Mouse (Mus musculus) myocyte (in vitro differentiated cells): ENCODE data around the gene Ryr1. TPM values are rescaled to one million over a fixed set of nuclear protein-coding genes. Genes with fewer than 3 reads are reported as not detected.
A peak's percentile ranks its signal among the peaks of the same experiment; 100 is the strongest.

ENCODE experiments used
- H3K27me3 ChIP-seq: one replicate; pipeline ENCODE4 v1.6.1; 2011; ENCODE audit not compliant: control insufficient read depth, insufficient read depth, insufficient read length
- H3K36me3 ChIP-seq: one replicate; pipeline ENCODE4 v1.6.1; 2011; ENCODE audit not compliant: control insufficient read depth, insufficient read depth
- H3K4me2 ChIP-seq: one replicate; pipeline ENCODE4 v1.6.1; 2011; ENCODE audit warnings: low read depth, control low read depth
- H3K4me3 ChIP-seq: one replicate; pipeline ENCODE4 v1.5.1; 2011; ENCODE audit warnings: mild to moderate bottlenecking, control low read depth, moderate library complexity
- H3K79me2 ChIP-seq: one replicate; pipeline ENCODE4 v1.6.1; 2011; ENCODE audit not compliant: control insufficient read depth, insufficient read depth
- H3ac ChIP-seq: one replicate; pipeline ENCODE4 v1.6.1; 2011; ENCODE audit not compliant: control insufficient read depth, insufficient read length
- CEBPB ChIP-seq: IDR thresholded peaks from 2 replicates; pipeline ENCODE4 v1.6.1; 2011; ENCODE audit warnings: mild to moderate bottlenecking, moderate library complexity; ENCODE audit not compliant: poor library complexity, insufficient read depth, severe bottlenecking
- E2F4 ChIP-seq: IDR thresholded peaks from one replicate; pipeline ENCODE4 v1.6.1; 2011; ENCODE audit warnings: mild to moderate bottlenecking, control low read depth, moderate library complexity; ENCODE audit not compliant: insufficient read depth
- MAX ChIP-seq: IDR thresholded peaks from one replicate; pipeline ENCODE4 v1.6.1; 2011; ENCODE audit warnings: low read depth, mild to moderate bottlenecking, control low read depth
- MYOD1 ChIP-seq, 3 experiments: IDR thresholded peaks; one replicate each; pipeline ENCODE4 v1.6.1; 2011; ENCODE audit warnings: control low read depth in 2 of 3, low read depth in 2 of 3, mild to moderate bottlenecking in 2 of 3, moderate library complexity in 1 of 3; ENCODE audit not compliant: insufficient read length in 2 of 3, control insufficient read depth in 1 of 3
- MYOG ChIP-seq, 3 experiments: IDR thresholded peaks; one replicate each; pipeline ENCODE4 v1.6.1; 2011; ENCODE audit warnings: control low read depth in 2 of 3, low read depth in 2 of 3, mild to moderate bottlenecking in 2 of 3; ENCODE audit not compliant: insufficient read length in 2 of 3, control insufficient read depth in 1 of 3, insufficient read depth in 1 of 3
- POLR2A ChIP-seq: IDR thresholded peaks from one replicate; pipeline ENCODE4 v1.6.1; 2011; ENCODE audit warnings: low read depth, mild to moderate bottlenecking, control low read depth, moderate library complexity; ENCODE audit not compliant: insufficient read length
- POLR2AphosphoS2 ChIP-seq: IDR thresholded peaks from one replicate; pipeline ENCODE4 v1.6.1; 2011; ENCODE audit warnings: low read depth, control low read depth; ENCODE audit not compliant: insufficient read length
- REST ChIP-seq: IDR thresholded peaks from one replicate; pipeline ENCODE4 v1.6.1; 2011; ENCODE audit warnings: mild to moderate bottlenecking, control low read depth, moderate library complexity; ENCODE audit not compliant: insufficient read depth, insufficient read length
- SRF ChIP-seq: IDR thresholded peaks from one replicate; pipeline ENCODE4 v1.6.1; 2011; ENCODE audit warnings: low read depth; ENCODE audit not compliant: control insufficient read depth, insufficient read length
- TCF12 ChIP-seq: IDR thresholded peaks from one replicate; pipeline ENCODE4 v1.6.1; 2011; ENCODE audit warnings: mild to moderate bottlenecking, control low read depth; ENCODE audit not compliant: poor library complexity, insufficient read depth, severe bottlenecking
- TCF3 ChIP-seq: IDR thresholded peaks from one replicate; pipeline ENCODE4 v1.6.1; 2011; ENCODE audit warnings: low read depth, control low read depth; ENCODE audit not compliant: insufficient read length
- USF1 ChIP-seq: IDR thresholded peaks from one replicate; pipeline ENCODE4 v1.6.1; 2011; ENCODE audit warnings: low read depth, mild to moderate bottlenecking, control low read depth, moderate library complexity
- polyA plus RNA-seq: library from polyadenylated mRNA; unstranded; fragments of >200 nt; fragmentation: generic; extraction: Trizol; gene quantifications from one replicate; pipeline ENCODE4 v1.2.1, GENCODE M21; 2012; ENCODE audit warnings: missing spikeins

The Ryr1 gene
- polyA plus RNA-seq, 1 experiment, result 73.1 TPM

GRCm38 (mm10) chr7:28961584-28961926, 163.4 kb downstream of the Ryr1 start:
- no peak for TF ChIP-seq USF1
- TF ChIP-seq MYOG (IDR thresholded peaks at IDR 0.05; ENCODE audit: control insufficient read depth in 1 of 3, insufficient read depth in 1 of 3, insufficient read length in 2 of 3, low read depth in 2 of 3), result no peak
- no peak for TF ChIP-seq CEBPB
- TF ChIP-seq REST, result no peak
- TF ChIP-seq POLR2A, result no peak
- no peak for TF ChIP-seq TCF3
- TF ChIP-seq E2F4, result no peak
- TF ChIP-seq MYOD1 (IDR thresholded peaks at IDR 0.05; ENCODE audit: control insufficient read depth in 1 of 3, insufficient read length in 2 of 3, low read depth in 2 of 3), result no peak
- TF ChIP-seq TCF12, result no peak
- TF ChIP-seq POLR2AphosphoS2, result no peak
- no peak for TF ChIP-seq MAX
- no peak for TF ChIP-seq SRF
- Histone ChIP-seq H3K4me3 (peak overlapping the region; percentile 56), H3ac (peak overlapping the region; percentile 92), H3K27me3 (no peaks in the 10 kb centered on the region), H3K36me3 (no peaks in the 10 kb centered on the region), H3K79me2 (peaks cover 55% of the 10 kb centered on the region), H3K4me2 (peak overlapping the region; percentile 83)

GRCm38 (mm10) chr7:28960354-28961046, 164.5 kb downstream of the Ryr1 start:
- peak overlapping the region; percentile 92 for H3ac ChIP-seq
- H3K36me3 ChIP-seq, result no peaks in the 10 kb centered on the region
- no peaks in the 10 kb centered on the region for H3K27me3 ChIP-seq
- H3K4me2 ChIP-seq, result peak overlapping the region; percentile 83
- peaks cover 65% of the 10 kb centered on the region for H3K79me2 ChIP-seq
- H3K4me3 ChIP-seq, result peak overlapping the region; percentile 56
- TF ChIP-seq POLR2A (peak; percentile 20), USF1 (no peak)

DNA sequence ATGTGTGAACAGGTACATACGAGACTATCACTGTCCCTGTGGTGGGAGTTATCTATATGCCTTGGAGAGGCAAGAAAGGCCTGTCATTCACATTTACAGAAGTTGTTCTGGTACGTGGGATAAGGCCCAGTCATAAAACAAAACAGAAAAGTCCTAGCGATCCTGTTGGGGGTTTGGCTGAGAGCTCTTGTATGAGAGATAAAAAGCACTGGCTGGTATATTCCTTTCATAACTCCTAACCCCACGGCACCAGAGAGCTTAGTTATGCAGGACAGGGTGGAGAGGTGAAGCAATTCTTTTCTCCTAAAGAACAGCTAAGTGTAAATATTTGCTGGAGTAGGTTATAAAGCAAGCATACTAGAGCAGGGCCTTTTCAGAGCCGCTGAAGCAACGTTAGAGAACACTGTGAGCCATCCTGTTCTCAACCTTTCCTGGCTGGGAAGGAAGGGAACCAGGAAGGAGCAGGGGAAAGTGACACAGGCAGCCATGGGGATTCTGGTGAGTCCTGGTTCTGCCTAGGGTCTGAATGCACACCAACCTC, 165.4 kb downstream of the Ryr1 start:
- Histone ChIP-seq H3K4me3 (peak overlapping the region; percentile 56), H3ac (peak overlapping the region; percentile 92), H3K27me3 (no peaks in the 10 kb centered on the region)

DNA sequence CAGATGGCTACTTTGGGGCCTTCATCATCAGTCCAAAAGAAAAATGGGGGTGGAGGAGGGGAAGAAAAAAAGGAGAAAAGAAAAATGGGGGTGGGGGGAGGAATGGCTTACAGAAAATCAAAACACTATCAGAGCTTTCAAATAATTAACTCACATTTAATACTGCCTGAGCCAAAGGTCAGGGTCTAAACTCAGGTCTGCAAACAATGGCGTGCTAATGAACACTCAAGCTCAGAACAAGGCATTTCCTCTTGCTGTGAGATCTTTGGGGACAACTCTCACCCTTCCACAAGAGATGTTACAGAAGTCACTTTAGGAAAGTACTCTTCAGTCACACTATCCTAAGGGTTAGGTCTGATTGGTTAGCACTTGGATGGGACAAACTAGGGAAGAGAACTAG, 166.2 kb downstream of the Ryr1 start:
- H3K4me3 ChIP-seq, result peak overlapping the region; percentile 56
- TF ChIP-seq MYOG (IDR thresholded peaks at IDR 0.05; ENCODE audit: control insufficient read depth in 1 of 3, insufficient read depth in 1 of 3, insufficient read length in 2 of 3, low read depth in 2 of 3) (no peak), E2F4 (no peak), CEBPB (no peak)
- H3K79me2 ChIP-seq, result peaks cover 83% of the 10 kb centered on the region
- H3K4me2 ChIP-seq, result peak overlapping the region; percentile 83
- H3K36me3 ChIP-seq, result no peaks in the 10 kb centered on the region
- no peaks in the 10 kb centered on the region for H3K27me3 ChIP-seq
- no peak overlapping the region for H3ac ChIP-seq

More for the DNA sequence above, 165.4 kb downstream of the Ryr1 start:
- H3K79me2 ChIP-seq, result peaks cover 75% of the 10 kb centered on the region
- H3K4me2 ChIP-seq, result peak overlapping the region; percentile 83
- TF ChIP-seq TCF3 (no peak), POLR2AphosphoS2 (no peak), MAX (no peak), CEBPB (no peak), E2F4 (no peak), TCF12 (no peak), REST (no peak), POLR2A (no peak), SRF (no peak), MYOG (IDR thresholded peaks at IDR 0.05; ENCODE audit: control insufficient read depth in 1 of 3, insufficient read depth in 1 of 3, insufficient read length in 2 of 3, low read depth in 2 of 3) (no peak), USF1 (no peak), MYOD1 (IDR thresholded peaks at IDR 0.05; ENCODE audit: control insufficient read depth in 1 of 3, insufficient read length in 2 of 3, low read depth in 2 of 3) (no peak)
- no peaks in the 10 kb centered on the region for H3K36me3 ChIP-seq

DNA sequence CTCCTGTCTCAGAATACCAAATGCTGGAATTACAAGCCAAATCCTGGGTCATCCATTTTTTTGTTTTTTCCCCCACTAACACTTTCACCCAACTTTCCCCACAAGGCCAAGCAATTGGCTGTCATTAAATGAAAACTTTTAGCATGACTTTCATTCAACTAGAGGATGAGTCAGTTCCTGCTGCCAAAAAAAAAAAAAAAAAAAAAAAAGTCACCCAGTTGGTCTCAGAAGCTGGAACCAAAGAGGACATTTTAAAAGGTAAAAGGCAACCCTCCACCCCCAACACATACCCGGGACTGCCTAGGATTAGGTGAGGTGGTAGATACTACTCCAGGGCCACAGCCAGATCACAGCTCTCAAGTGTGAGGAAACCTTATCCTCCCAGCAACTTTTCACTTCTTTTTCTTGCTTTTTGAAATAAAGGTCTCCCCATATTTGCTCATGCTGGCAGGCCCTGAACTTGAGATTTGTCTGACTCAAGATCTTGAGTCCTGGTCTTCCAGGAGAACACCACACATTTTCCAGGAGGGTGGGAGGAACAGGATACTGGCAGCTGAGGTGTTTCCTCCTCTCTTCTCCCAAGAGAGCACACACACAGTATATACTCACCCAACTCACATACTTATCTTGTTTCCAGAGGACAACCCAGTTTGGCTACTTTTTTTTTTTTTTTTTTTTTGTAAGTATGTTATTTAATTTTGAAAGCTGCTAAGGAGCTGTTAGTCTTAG, 166.8 kb downstream of the Ryr1 start:
- H3K4me3 ChIP-seq, result peak overlapping the region; percentile 56

More for the DNA sequence above, 166.8 kb downstream of the Ryr1 start:
- H3K27me3 ChIP-seq, result no peaks in the 10 kb centered on the region
- H3K79me2 ChIP-seq, result peaks cover 84% of the 10 kb centered on the region
- peak overlapping the region; percentile 83 for H3K4me2 ChIP-seq
- no peak for TF ChIP-seq TCF3
- no peak for TF ChIP-seq MAX
- TF ChIP-seq POLR2A, result no peak
- no peak for TF ChIP-seq SRF
- TF ChIP-seq E2F4, result no peak
- TF ChIP-seq POLR2AphosphoS2, result no peak
- TF ChIP-seq MYOG (IDR thresholded peaks at IDR 0.05; ENCODE audit: control insufficient read depth in 1 of 3, insufficient read depth in 1 of 3, insufficient read length in 2 of 3, low read depth in 2 of 3), result no peak
- TF ChIP-seq REST, result no peak
- TF ChIP-seq MYOD1 (IDR thresholded peaks at IDR 0.05; ENCODE audit: control insufficient read depth in 1 of 3, insufficient read length in 2 of 3, low read depth in 2 of 3), result no peak
- TF ChIP-seq CEBPB, result no peak
- TF ChIP-seq TCF12, result no peak
- no peak for TF ChIP-seq USF1
- no peak overlapping the region for H3ac ChIP-seq
- H3K36me3 ChIP-seq, result no peaks in the 10 kb centered on the region
